Mouse (Mus musculus) liver, postnatal 0 days (tissue): ENCODE data around the gene Cdyl2. TPM values are rescaled to one million over a fixed set of nuclear protein-coding genes. Genes with fewer than 3 reads are reported as not detected.

Experiments used
- ATAC-seq: fragments of 200-750 bp; cut with Nextera tagmentation; 2 replicates; pipeline ENCODE4 v1.8.0; 2017; ENCODE audit warnings: mild to moderate bottlenecking, moderate library complexity
- DNase-seq: peaks from one replicate; pipeline ENCODE4 v3.0.0-alpha.2; 2016
- H3K27ac ChIP-seq: fragments of 300-500 bp; sonication (generic); 2 replicates; pipeline ENCODE4 v1.5.1; 2014; ENCODE audit warnings: antibody characterized with exemption, moderate library complexity, mild to moderate bottlenecking, low read depth
- H3K27me3 ChIP-seq: fragments of 300-500 bp; sonication (generic); 2 replicates; pipeline ENCODE4 v1.6.1; 2014; ENCODE audit warnings: low read length, control low read depth, mixed read lengths; ENCODE audit not compliant: insufficient read depth
- H3K36me3 ChIP-seq: fragments of 300-500 bp; sonication (generic); replicated peaks from 2 replicates; pipeline ENCODE4 v1.6.1; 2014; ENCODE audit warnings: mild to moderate bottlenecking, control low read depth, low read length, moderate library complexity, mixed read lengths; ENCODE audit not compliant: insufficient read depth
- H3K4me1 ChIP-seq: fragments of 300-500 bp; sonication (generic); 2 replicates; pipeline ENCODE4 v1.6.1; 2014; ENCODE audit warnings: antibody characterized with exemption, mild to moderate bottlenecking, control low read depth; ENCODE audit not compliant: insufficient read depth
- H3K4me2 ChIP-seq: fragments of 300-500 bp; sonication (generic); 2 replicates; pipeline ENCODE4 v1.6.1; 2014; ENCODE audit warnings: low read depth, mild to moderate bottlenecking, low read length, moderate library complexity, mixed read lengths
- H3K4me3 ChIP-seq: fragments of 300-500 bp; sonication (generic); 2 replicates; pipeline ENCODE4 v1.5.1; 2014; ENCODE audit warnings: low read depth, low read length
- H3K9ac ChIP-seq: fragments of 300-500 bp; sonication (generic); replicated peaks from 2 replicates; pipeline ENCODE4 v1.6.1; 2014; ENCODE audit warnings: mild to moderate bottlenecking, moderate library complexity
- H3K9me3 ChIP-seq: fragments of 300-500 bp; sonication (generic); 2 replicates; pipeline ENCODE4 v1.6.1; 2016; ENCODE audit warnings: mild to moderate bottlenecking, control low read depth, low read length, mixed read lengths
- CTCF ChIP-seq: sonication (generic); IDR thresholded peaks from 2 replicates; pipeline ENCODE4 v1.5.1; 2016; ENCODE audit warnings: antibody characterized with exemption, low read depth
- EP300 ChIP-seq: IDR thresholded peaks from 2 replicates; pipeline ENCODE4 v1.6.1; 2016; ENCODE audit warnings: antibody characterized with exemption, low read depth, mild to moderate bottlenecking
- WGBS: fragments of 180-500 bp; shearing (Covaris S2); extraction: QIAGEN DNeasy Blood & Tissue Kit; methylation state at CpG from one replicate; pipeline ENCODE4 v1.1.7; 2014; ENCODE audit not compliant: insufficient replicate concordance; 5-methylcytosine and 5-hydroxymethylcytosine counted together
- polyA plus RNA-seq: library from polyadenylated mRNA; unstranded; fragments of >200 nt; fragmentation: Nextera tagmentation; extraction: Ambion mirVana; gene quantifications from 2 replicates; pipeline ENCODE4 v1.2.1, GENCODE M21; 2015

Gene Cdyl2
- polyA plus RNA-seq, 1 experiment from 2014 or later, result 2.3 TPM

DNA sequence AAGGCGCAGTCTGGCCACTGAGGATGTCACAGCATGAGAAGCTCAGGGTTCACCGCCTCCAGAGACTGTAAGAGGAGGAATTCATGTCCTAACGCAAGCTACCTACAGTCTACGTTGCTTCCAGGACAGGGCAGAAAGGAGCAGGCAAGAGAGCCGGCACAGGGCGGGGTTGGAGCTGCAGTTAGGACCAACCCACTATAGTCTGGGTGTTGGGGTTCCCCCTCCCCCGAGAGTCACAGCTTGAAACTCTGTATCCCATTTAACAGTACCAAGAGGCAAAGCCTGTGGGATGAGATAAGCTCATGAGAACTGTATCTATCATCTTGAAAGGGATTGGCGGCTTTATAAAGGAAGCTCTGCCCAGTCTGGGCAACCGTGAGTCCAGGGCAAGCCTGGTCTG is 110.5 kb downstream of the Cdyl2 start:
- Histone ChIP-seq H3K4me2 (no peak overlapping the region), H3K27me3 (no peaks in the 10 kb centered on the region), H3K4me3 (no peak overlapping the region), H3K9me3 (no peaks in the 10 kb centered on the region), H3K4me1 (peaks cover 2% of the 10 kb centered on the region; the same call in 1 of the 2 replicates), H3K36me3 (no peaks in the 10 kb centered on the region), H3K9ac (no peak overlapping the region), H3K27ac (no peak overlapping the region)
- no peak for TF ChIP-seq CTCF
- no peak for TF ChIP-seq EP300
- DNase-seq, result no peak
- ATAC-seq, result no peak
- WGBS, result 64% methylated on average over 9 of the region's 9 CpGs

DNA sequence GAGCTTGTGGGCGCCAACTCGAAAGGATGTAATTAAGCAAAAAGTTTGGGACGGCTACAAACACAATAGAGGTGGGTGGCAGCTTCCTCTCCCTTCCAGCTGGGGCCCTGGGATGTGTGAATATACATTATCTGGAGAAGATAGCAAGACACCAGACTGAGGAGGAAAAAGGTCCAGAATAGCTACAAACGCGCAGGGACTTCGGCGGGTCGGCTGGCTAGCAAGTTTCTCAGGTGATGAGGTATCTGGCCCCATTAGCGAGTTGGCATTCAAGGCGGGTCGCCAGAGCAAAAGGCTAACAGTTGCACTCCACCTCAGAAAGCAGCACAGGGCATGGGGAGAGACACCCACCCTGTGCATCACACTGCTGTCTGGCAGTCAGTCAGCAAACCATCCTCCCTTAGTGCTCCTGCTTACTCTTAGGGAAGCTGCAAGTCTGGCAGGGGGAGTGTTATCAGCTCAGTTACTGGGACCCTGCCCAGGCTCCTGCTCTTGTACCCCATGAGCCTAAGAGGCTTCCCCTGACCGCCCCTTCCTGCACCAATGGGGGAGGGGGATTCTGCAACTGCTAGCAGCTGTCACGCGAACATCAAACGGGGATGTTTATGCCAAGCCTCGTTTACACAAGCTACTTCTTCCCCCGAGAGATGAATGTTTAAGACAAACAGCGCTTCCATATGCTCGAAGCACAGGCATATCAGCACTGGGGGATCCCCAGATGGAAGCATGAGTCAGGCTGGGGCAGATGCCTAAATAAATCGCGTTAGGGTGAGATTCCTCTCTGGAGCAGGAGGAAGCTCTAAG is 111.4 kb downstream of the Cdyl2 start:
- Histone ChIP-seq H3K9ac (no peak overlapping the region), H3K4me3 (no peak overlapping the region), H3K27me3 (no peaks in the 10 kb centered on the region), H3K4me1 (no peaks in the 10 kb centered on the region), H3K27ac (no peak overlapping the region), H3K9me3 (no peaks in the 10 kb centered on the region), H3K4me2 (no peak overlapping the region), H3K36me3 (no peaks in the 10 kb centered on the region)
- 64% methylated on average over 21 of the region's 21 CpGs for WGBS
- no peak for TF ChIP-seq EP300
- TF ChIP-seq CTCF, result no peak
- DNase-seq (no peak), ATAC-seq (no peak)

DNA sequence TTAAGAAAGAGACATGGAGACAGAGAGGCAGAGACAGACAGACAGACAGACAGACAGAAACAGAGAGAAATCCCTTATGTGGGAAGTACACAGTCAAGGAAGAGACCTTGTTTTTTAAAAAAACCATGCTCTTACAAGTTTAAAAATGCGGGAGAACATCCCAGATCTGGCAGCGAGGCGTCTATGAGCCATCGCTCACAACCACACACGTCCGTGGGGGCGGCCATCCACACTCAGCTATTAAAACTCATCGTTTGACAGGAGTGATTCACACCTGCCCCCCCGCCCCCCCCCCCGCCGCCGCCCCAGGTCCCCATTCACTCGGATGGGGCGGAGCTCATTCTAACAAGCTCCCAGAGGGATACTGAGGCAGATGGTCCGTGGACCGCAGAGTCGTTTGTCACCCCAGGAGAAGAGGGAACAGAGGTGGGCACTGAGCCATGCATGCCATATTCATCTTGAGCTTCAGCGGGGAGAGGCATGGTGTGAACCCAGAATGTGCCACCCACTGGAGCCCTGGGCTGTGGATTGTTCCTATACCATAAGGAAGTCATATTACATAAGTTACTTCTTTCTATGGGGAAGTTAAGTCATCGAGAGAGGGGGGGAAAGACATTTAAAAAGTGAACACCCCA is 113.0 kb downstream of the Cdyl2 start:
- TF ChIP-seq EP300, result no peak
- Histone ChIP-seq H3K27ac (no peak overlapping the region), H3K9ac (no peak overlapping the region), H3K9me3 (no peaks in the 10 kb centered on the region), H3K4me2 (no peak overlapping the region), H3K4me3 (no peak overlapping the region), H3K36me3 (no peaks in the 10 kb centered on the region), H3K4me1 (no peaks in the 10 kb centered on the region), H3K27me3 (no peaks in the 10 kb centered on the region)
- no peak for DNase-seq
- WGBS, result 76% methylated on average over 19 of the region's 19 CpGs
- no peak for ATAC-seq

DNA sequence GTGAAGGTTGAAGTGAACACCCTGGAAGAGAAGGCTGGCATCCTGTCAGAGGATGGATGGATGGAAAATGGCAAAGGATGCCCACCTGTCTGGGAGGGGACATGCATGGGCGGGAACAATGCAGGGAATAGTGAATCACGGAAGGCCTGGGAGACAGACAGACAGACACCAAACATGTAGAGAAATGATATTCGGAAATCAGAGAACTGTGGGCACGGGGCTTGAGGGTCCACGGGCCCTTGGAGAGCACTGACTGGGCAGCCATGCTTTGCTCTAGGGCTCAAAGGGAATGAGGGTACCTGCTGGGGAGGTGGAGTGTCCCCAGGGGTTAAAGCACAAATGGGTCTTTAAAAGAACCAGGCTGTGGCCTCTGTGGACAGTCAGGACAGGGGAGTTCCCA is 113.6 kb downstream of the Cdyl2 start:
- WGBS, result 85% methylated on average over 5 of the region's 5 CpGs
- no peaks in the 10 kb centered on the region for H3K9me3 ChIP-seq
- H3K4me3 ChIP-seq, result no peak overlapping the region
- H3K4me2 ChIP-seq, result no peak overlapping the region
- ATAC-seq, result no peak
- H3K27ac ChIP-seq, result no peak overlapping the region
- no peaks in the 10 kb centered on the region for H3K36me3 ChIP-seq
- H3K4me1 ChIP-seq, result no peaks in the 10 kb centered on the region
- TF ChIP-seq CTCF (no peak), EP300 (no peak)
- H3K9ac ChIP-seq, result no peak overlapping the region
- no peak for DNase-seq
- H3K27me3 ChIP-seq, result no peaks in the 10 kb centered on the region

DNA sequence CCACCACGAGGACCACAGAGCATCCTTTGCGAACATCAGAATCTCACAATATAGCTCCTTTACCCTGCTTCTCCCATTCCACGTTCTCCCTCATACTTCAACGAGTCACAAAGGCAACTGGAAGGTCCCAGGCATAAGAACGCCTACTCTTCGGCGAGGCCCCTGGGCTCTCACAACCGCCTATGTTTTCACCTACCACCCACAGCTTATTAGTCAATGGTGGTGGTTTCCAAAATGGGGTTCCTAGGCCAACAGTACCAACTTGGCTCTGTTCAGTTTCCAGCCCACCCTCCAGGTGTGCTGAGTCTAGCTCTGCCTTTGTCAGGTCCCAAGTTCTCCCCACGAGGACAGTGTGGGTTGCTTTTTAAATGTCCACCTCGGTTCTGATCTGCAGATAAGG is 114.0 kb downstream of the Cdyl2 start:
- Histone ChIP-seq H3K4me1 (no peaks in the 10 kb centered on the region), H3K4me2 (no peak overlapping the region), H3K4me3 (no peak overlapping the region), H3K36me3 (no peaks in the 10 kb centered on the region), H3K9ac (no peak overlapping the region), H3K27ac (no peak overlapping the region), H3K9me3 (no peaks in the 10 kb centered on the region), H3K27me3 (no peaks in the 10 kb centered on the region)
- TF ChIP-seq CTCF, result no peak
- TF ChIP-seq EP300, result no peak
- no peak for DNase-seq
- 75% methylated on average over 10 of the region's 10 CpGs for WGBS
- ATAC-seq, result no peak

DNA sequence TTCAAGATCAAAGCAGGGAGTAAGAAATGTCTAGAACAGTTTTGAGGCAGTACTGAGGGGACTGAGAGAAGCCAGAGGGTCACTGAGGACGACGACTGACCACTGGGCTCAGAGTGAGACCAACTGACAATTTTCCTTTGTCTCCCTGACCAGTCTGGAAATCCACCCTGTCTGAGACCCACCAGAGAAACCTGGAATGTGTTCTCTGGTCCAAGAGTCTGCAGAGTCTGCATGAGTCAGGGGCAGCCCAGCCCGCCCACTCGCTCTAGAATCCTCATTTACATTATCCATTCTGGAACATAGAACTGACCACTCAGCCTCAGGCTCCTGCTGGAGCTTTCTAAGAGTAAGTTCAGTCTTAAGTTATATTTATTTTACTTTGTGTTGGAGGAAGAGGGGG is 114.9 kb downstream of the Cdyl2 start:
- Histone ChIP-seq H3K4me2 (no peak overlapping the region), H3K4me3 (no peak overlapping the region), H3K4me1 (no peaks in the 10 kb centered on the region), H3K27me3 (no peaks in the 10 kb centered on the region), H3K36me3 (no peaks in the 10 kb centered on the region), H3K9ac (no peak overlapping the region), H3K9me3 (no peaks in the 10 kb centered on the region), H3K27ac (no peak overlapping the region)
- ATAC-seq (no peak), DNase-seq (no peak)
- WGBS, result 75% methylated on average over 4 of the region's 4 CpGs
- TF ChIP-seq CTCF, result no peak
- no peak for TF ChIP-seq EP300
